Mouse (Mus musculus): ENCODE data around the gene Scmh1.

- TF ChIP-seq EP300 (optimal IDR thresholded peaks at IDR 0.05) (no peak), CTCF (IDR thresholded peaks at IDR 0.05; ENCODE audit: low read depth) (no peak)
Measured at GRCm38 (mm10) chr4:120556592-120556991, 151.5 kb downstream of the Scmh1 start.
